Mouse (Mus musculus) spleen, adult 2 months (tissue): Measurements from ENCODE around the gene Elfn1.

Experiments
- CTCF ChIP-seq: fragments of 200-500 bp; IDR thresholded peaks from 2 replicates; pipeline ENCODE4 v1.5.1; 2011; ENCODE audit warnings: mild to moderate bottlenecking, inconsistent platforms; ENCODE audit not compliant: insufficient read depth, insufficient read length, insufficient replicate concordance; ENCODE audit errors: extremely low read depth
- POLR2A ChIP-seq: fragments of 200-500 bp; IDR thresholded peaks from 2 replicates; pipeline ENCODE4 v1.6.1; 2011; ENCODE audit warnings: low read depth, low read length, inconsistent platforms

DNA sequence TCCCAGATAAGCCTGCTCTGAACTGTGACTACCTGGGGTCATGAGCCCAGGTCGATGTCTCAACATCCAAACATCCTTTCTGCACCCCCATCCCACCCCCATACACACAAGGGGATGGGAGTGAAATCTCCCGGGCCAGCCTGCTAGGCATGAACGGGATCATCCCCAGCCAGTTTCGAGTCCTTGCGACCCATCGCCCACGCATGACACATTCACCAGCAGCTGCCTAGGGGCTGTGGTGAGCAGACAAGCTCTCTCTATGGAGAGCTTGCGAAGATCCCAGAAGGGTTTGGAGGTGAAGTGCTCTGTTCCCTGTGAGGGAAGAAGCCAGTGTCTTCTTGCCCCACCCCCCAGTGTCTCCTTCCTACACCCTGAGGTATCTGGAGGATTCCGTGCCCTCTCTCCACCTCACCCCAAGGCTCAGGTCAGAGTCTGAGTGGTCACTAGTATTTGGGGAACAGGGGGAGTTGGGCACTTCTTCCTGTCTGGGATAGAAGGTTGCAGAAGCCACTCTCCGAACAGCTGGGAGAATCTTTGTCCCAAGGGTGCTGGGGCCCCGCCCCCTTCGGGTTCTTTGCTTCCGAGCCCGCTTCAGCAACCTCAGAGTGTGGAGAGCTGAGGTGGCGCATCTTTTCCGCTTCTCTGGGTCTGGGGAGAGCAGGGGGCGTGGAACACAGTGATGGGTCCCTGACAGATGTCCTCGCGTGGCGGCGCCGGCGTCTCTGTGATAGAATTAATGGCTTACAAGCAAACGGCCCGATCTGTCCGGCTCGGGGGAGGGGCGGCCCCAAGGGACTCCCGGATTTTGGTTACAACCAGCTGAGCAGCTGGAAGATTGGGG lies 2.2 kb downstream of the Elfn1 start:
- TF ChIP-seq POLR2A (no peak), CTCF (no peak)
